Mouse (Mus musculus): ENCODE measurements around the gene Fbxo42.

- no peak for TF ChIP-seq POLR2A (IDR thresholded peaks at IDR 0.05; ENCODE audit: control insufficient read depth in 1 of 2, insufficient read depth in 1 of 2, low read depth in 1 of 2, low read length in 2 of 2, poor library complexity in 1 of 2)
- no peak for TF ChIP-seq ZC3H11A (IDR thresholded peaks at IDR 0.05; ENCODE audit: low read depth, low read length)
- no peak for TF ChIP-seq CHD2 (IDR thresholded peaks at IDR 0.05; ENCODE audit: low read length)
- no peak for TF ChIP-seq TCF12 (IDR thresholded peaks at IDR 0.05; ENCODE audit: low read depth, low read length)
- TF ChIP-seq USF2 (IDR thresholded peaks at IDR 0.05; ENCODE audit: borderline replicate concordance in 1 of 2, insufficient read depth in 1 of 2, low read depth in 1 of 2, low read length in 2 of 2), result no peak
Measured at GRCm38 (mm10) chr4:141108196-141108732, 39.4 kb upstream of the Fbxo42 start.
